Mouse (Mus musculus) spleen, postnatal 36 days (tissue): Measurements from ENCODE around the gene Lef1.

ENCODE experiments used
- DNase-seq, 2 experiments: peaks; one replicate each; pipeline ENCODE4 v3.0.0; 2022; ENCODE audit warnings: low spot score in 2 of 2, mixed read lengths in 1 of 2

Gene Lef1

DNA sequence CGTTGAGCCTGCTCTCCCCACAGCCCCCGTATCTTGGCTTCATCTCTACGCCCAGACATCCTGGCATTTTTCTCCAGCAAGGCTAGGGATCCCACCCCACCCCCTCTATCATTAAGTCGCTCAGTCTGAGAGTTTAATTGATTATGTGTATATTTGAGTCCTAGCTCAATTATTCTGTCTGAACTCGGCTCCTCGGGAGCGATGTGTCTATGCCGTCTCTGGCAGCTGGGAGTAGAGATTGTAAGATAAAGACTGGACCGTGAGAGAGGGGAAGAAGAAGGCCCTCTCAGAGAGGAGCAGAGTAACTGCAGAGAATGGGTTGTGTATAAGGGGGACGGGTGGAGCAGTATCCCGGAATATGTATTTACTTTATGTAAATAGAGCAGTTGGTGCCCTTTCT is 80.0 kb downstream of the Lef1 start:
- DNase-seq = no peak

GRCm38 (mm10) chr3:131190671-131191367 is 80.5 kb downstream of the Lef1 start:
- no peak for DNase-seq

DNA sequence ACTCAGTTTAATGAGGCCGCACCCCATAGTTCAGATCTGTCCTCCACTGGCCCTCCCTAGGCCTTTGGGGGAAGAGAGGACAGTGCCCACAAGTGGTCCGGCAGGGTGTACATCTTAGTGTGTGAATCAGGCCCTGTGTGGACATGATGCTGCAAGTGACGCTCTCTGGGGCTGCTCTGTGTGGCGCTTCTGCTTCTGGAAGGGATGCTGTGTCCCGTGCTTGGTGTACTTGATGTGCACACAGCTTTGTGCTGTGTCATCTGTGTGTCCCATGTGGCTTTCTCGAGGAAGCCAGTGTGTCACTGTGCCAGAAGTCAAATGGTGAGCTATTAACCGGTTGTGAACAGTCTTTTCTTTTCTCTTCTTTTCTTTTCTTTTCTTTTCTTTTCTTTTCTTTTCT is 81.2 kb downstream of the Lef1 start:
- DNase-seq = no peak

- no peak for DNase-seq
These were observed 85.8 kb downstream of the Lef1 start for GRCm38 (mm10) chr3:131196050-131196449.

DNA sequence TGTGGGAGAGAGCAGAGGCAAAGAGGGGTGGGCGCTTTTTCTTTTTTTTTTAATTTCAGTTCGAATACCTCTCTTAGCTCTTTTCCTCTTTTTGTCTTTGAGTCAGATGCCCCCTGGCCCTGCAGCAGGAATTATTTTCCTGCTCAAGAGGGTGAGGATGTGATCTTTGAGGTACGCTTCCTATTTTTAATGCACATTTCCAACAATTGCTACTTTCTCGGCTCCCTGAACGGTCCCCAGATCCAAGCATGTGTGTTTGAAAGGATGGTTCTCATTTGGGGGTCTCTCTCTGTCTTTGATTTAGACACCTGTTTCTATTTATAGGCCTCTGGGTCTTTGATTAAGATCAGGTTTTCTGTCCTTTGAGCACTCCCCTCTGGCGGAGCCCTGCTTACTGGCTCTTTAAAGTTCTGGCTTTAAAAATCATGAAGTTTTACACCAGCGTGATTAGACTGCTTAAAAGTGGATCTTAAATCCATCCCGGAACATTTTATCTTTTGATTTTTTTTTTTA is 86.3 kb downstream of the Lef1 start:
- no peak for DNase-seq

GRCm38 (mm10) chr3:131198991-131199390 is 88.7 kb downstream of the Lef1 start:
- DNase-seq = no peak

- DNase-seq = peak in 1 of 2 experiments; percentile 14
These were observed 89.5 kb downstream of the Lef1 start for GRCm38 (mm10) chr3:131199590-131200288.

- DNase-seq = no peak
These were observed 92.0 kb downstream of the Lef1 start for GRCm38 (mm10) chr3:131202311-131202710.

GRCm38 (mm10) chr3:131207846-131208245 is 97.6 kb downstream of the Lef1 start:
- no peak for DNase-seq

GRCm38 (mm10) chr3:131208265-131208891 is 98.1 kb downstream of the Lef1 start:
- DNase-seq = peak; percentile 73 to 77

- DNase-seq = no peak
These were observed 101.9 kb downstream of the Lef1 start for GRCm38 (mm10) chr3:131212200-131212599.

GRCm38 (mm10) chr3:131214060-131214658 is 103.9 kb downstream of the Lef1 start:
- no peak for DNase-seq

- peak; percentile 42 to 48 for DNase-seq
These were observed 104.6 kb downstream of the Lef1 start for GRCm38 (mm10) chr3:131214841-131215240.

GRCm38 (mm10) chr3:131218636-131219390 is 108.5 kb downstream of the Lef1 start:
- no peak for DNase-seq

DNA sequence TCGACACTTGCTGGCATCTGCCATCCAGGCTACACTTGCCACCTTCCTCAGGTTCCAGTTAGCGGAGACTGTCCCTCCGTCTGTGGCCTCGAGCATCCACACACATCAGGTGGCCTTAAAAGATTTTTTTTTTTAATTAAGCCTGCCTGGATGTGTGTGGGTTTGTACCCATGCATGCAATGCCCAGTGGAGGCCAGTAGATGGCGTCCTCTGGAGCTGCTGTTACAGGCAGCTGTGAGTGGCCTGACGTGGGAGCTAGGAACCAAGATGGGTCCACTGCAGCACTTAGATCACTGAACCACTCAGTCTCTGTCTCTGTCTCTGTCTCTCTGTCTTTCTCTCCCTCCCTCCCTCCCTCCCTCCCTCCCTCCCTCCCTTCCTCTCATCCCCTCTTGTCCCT is 117.8 kb downstream of the Lef1 start:
- no peak for DNase-seq

DNA sequence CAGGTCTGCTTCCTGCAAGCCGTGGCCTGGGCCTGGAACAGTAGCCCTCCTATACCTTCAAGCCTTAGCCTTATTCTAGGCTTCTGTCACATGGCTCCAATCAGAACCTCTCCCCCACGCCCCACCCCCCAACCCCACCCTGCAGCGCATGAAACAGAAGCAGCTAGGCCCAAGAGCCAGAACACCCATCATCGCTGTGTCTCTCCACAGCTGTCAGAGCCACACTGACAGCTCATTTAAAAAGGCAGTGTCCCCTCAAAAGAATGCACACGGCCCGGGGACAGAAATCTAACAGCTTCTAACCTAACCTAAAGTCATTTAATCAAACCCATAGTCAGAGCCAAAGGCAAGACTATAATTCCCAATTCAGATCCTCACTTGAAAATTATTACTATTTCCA is 126.8 kb downstream of the Lef1 start:
- no peak for DNase-seq

GRCm38 (mm10) chr3:131237785-131238633 is 127.7 kb downstream of the Lef1 start:
- peak; percentile 51 to 54 for DNase-seq

DNA sequence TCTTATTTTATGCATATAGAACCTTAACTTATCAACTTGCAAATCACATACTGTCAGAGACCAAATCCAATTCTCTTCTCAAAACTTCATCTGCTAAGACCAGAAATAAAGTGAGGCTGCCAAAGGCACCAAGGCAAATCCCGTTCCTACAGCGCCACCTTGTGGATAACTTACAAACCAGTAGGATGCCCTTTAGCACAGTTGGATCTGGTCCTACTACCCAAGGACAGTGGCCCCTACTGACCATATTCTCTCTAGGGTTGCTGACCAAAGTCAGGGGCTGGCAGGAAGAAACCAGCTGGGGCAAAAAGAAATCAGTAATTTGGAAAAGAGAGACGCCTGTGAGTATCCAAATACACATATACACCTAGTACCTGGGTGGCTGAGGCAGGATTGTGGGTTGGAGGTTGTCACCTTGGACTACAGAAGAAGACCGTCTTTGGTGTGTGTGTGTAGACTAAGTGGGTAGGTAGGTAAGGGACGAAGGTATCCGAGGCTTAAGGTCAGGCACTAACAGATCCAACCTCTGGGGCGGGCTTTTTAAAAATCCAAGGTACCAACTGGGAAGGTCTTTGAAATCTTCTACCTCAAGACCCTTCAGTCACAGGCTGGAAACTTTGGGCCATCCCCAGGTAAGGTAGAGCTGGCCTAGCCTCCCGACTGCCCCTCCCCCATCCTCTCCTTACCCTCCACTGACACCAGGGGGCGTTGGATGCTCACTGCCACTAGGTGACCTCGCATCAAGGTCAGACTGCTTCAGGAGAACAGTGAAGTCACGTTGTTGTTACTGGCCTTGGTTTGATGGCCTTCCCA is 135.7 kb downstream of the Lef1 start:
- DNase-seq = peak; percentile 27 to 39

GRCm38 (mm10) chr3:131246579-131247046 is 136.3 kb downstream of the Lef1 start:
- no peak for DNase-seq

- no peak for DNase-seq
These were observed 137.2 kb downstream of the Lef1 start for GRCm38 (mm10) chr3:131247447-131247846.
